Mouse (Mus musculus): ENCODE data around the gene Mfsd2a.

DNA sequence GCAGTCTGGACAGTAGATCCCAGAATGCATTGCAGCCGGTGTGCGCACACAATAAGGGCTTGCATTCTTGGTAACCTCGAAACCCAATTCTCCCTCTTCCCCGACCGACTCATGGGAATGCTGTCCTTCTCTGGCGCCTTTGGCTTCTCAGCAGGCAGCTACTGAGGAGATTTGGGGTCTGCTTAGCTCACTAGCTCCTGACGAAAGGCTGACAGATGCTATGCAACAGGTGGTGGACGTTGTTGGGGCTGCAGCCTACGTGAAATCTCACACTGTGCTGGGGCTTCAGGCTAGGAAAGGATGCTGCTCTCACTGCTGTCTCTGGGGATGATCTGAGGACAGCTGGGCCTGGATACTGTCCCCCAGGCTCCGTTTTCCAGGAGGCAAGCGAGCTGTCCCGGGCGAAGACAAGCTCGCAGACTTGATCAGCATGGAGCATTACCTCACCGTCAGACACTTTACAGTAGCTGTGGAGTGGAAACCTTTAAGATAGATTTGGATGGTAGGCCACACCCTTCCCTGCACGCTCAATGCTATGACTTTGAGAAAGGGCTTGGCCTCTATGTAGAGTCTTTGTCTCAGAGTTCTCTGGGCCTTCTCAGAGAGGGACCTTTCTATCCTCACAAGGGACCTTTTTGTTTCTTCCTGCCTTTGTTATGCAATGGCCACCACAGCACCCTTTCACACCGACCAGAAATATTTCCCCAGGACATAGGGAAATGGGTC is 39.8 kb upstream of the Mfsd2a start:
- no peak for TF ChIP-seq CTCF (IDR thresholded peaks at IDR 0.05; ENCODE audit: low read depth, low read length)
- no peak for TF ChIP-seq POLR2A (IDR thresholded peaks at IDR 0.05; ENCODE audit: insufficient read depth, low read length)

Measured in ES-Bruce4 (cell line).